Mouse (Mus musculus) stomach, postnatal 0 days (tissue): Measurements from ENCODE around the gene Cisd2.

Source experiments
- CTCF ChIP-seq: IDR thresholded peaks from 2 replicates; pipeline ENCODE4 v1.5.1; 2016; ENCODE audit warnings: antibody characterized with exemption, low read depth, mild to moderate bottlenecking, moderate library complexity
- EP300 ChIP-seq: optimal IDR thresholded peaks from 2 replicates; pipeline ENCODE3; 2016; ENCODE audit warnings: antibody characterized with exemption

- TF ChIP-seq CTCF, result no peak
- TF ChIP-seq EP300, result no peak
Measured at GRCm38 (mm10) chr3:135438913-135439531, 15.3 kb upstream of the Cisd2 start.
